Mouse (Mus musculus) heart, postnatal 0 days (tissue): ENCODE measurements around the gene Ints13. TPM values are rescaled to one million over a fixed set of nuclear protein-coding genes. Genes with fewer than 3 reads are reported as not detected.
A peak's percentile ranks its signal among the peaks of the same experiment; 100 is the strongest.

Experiments used
- ATAC-seq: fragments of 200-750 bp; cut with Nextera tagmentation; 2 replicates; pipeline ENCODE4 v1.8.0; 2017; ENCODE audit warnings: low read depth, moderate number of reproducible peaks, moderate library complexity; ENCODE audit not compliant: insufficient read depth
- DNase-seq: peaks from one replicate; pipeline ENCODE4 v3.0.0-alpha.2; 2016; ENCODE audit warnings: low spot score
- H3K27ac ChIP-seq: fragments of 300-500 bp; sonication (generic); 2 replicates; pipeline ENCODE4 v1.5.1; 2014; ENCODE audit warnings: low read depth, mild to moderate bottlenecking
- H3K27me3 ChIP-seq: fragments of 300-500 bp; sonication (generic); 2 replicates; pipeline ENCODE4 v1.6.1; 2014; ENCODE audit warnings: low read length, mixed read lengths; ENCODE audit not compliant: control insufficient read depth, insufficient read depth
- H3K36me3 ChIP-seq: fragments of 300-500 bp; sonication (generic); replicated peaks from 2 replicates; pipeline ENCODE4 v1.6.1; 2014; ENCODE audit warnings: low read length, mixed read lengths; ENCODE audit not compliant: control insufficient read depth, insufficient read depth
- H3K4me1 ChIP-seq: fragments of 300-500 bp; sonication (generic); 2 replicates; pipeline ENCODE4 v1.6.1; 2014; ENCODE audit warnings: antibody characterized with exemption; ENCODE audit not compliant: control insufficient read depth, insufficient read depth
- H3K4me2 ChIP-seq: fragments of 300-500 bp; sonication (generic); 2 replicates; pipeline ENCODE4 v1.6.1; 2014; ENCODE audit warnings: low read depth, mild to moderate bottlenecking, low read length, moderate library complexity
- H3K4me3 ChIP-seq: fragments of 300-500 bp; sonication (generic); 2 replicates; pipeline ENCODE4 v1.5.1; 2014; ENCODE audit warnings: low read depth, low read length
- H3K9ac ChIP-seq: fragments of 300-500 bp; sonication (generic); replicated peaks from 2 replicates; pipeline ENCODE4 v1.6.1; 2014; ENCODE audit warnings: low read depth, low read length, mixed read lengths
- H3K9me3 ChIP-seq: fragments of 300-500 bp; sonication (generic); replicated peaks from 2 replicates; pipeline ENCODE4 v1.6.1; 2016; ENCODE audit warnings: low read length; ENCODE audit not compliant: control insufficient read depth
- CTCF ChIP-seq: IDR thresholded peaks from 2 replicates; pipeline ENCODE4 v1.5.1; 2016; ENCODE audit warnings: antibody characterized with exemption, control low read depth, low read depth
- EP300 ChIP-seq: IDR thresholded peaks from 2 replicates; pipeline ENCODE4 v1.6.1; 2016; ENCODE audit warnings: antibody characterized with exemption, low read depth
- WGBS: fragments of 180-500 bp; shearing (Covaris S2); extraction: QIAGEN DNeasy Blood & Tissue Kit; methylation state at CpG from one replicate; pipeline ENCODE4 v1.1.7; 2014; 5-methylcytosine and 5-hydroxymethylcytosine counted together
- polyA plus RNA-seq: library from polyadenylated mRNA; unstranded; fragments of >200 nt; fragmentation: Nextera tagmentation; extraction: Ambion mirVana; gene quantifications from 2 replicates; pipeline ENCODE4 v1.2.1, GENCODE M21; 2015
- total RNA-seq: library from RNA; depleted of rRNA; stranded (reverse); fragments of >200 nt; gene quantifications from 2 replicates; pipeline ENCODE4 v1.2.3, GENCODE M21; 2014; ENCODE audit warnings: low replicate concordance

Ints13 gene
- total and polyA plus RNA-seq, 2 experiments from 2014 or later: 24.4 to 29.3 TPM

DNA sequence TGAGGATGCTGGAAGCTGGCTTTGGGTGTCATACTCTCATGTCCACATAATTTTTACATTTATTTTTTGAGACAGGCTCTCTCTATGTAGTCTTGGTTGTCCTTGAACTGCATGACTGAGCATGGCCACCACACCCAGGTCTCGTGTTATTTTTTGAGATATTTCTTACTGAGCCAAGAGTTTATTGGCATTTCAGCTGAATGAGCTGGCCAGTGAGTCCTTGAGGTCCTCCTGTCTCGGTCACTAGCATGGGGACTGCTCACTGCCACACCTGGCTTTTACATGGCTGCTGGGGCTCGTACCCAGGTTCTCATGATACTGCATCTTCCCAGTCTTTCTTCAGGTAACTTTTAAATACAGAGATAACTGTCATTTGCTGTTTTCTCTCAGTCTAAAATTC lies 37.2 kb downstream of the Ints13 start:
- Histone ChIP-seq H3K27me3 (no peaks in the 10 kb centered on the region), H3K4me2 (no peak overlapping the region), H3K4me3 (no peak overlapping the region), H3K36me3 (no peaks in the 10 kb centered on the region), H3K27ac (no peak overlapping the region), H3K9me3 (no peaks in the 10 kb centered on the region), H3K4me1 (peaks cover 5% of the 10 kb centered on the region), H3K9ac (no peak overlapping the region)
- no peak for DNase-seq
- TF ChIP-seq CTCF: no peak
- no peak for ATAC-seq
- WGBS: 86% methylated on average over 3 of the region's 3 CpGs

DNA sequence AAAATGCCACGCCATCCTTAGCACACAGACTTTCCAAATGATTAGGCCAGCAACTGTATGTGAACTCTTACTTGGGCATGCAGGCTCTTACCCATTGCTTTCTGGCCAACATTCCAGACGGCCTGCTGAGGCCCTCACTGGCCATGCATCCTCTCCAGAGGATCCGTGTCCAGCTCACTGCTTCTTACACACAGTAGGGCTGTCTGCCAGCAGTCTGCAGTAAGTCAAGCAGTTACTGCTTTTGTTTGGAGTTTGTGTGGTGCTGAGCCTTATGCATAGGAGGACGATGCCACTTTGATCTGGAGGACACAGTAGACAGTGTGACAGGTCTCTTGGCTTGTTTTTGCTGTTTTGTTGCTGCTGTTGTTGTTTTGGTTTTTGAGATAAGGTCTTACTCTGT lies 39.0 kb downstream of the Ints13 start:
- no peaks in the 10 kb centered on the region for H3K36me3 ChIP-seq
- H3K4me3 ChIP-seq: no peak overlapping the region
- no peaks in the 10 kb centered on the region for H3K4me1 ChIP-seq
- H3K27me3 ChIP-seq: no peaks in the 10 kb centered on the region
- H3K9ac ChIP-seq: no peak overlapping the region
- WGBS: 36% methylated on average over 4 of the region's 4 CpGs
- no peak for ATAC-seq
- H3K4me2 ChIP-seq: no peak overlapping the region
- TF ChIP-seq CTCF: no peak
- no peak for TF ChIP-seq EP300
- peak overlapping the region; percentile 28; the same call in 1 of the 2 replicates for H3K27ac ChIP-seq
- peak; percentile 38 for DNase-seq
- H3K9me3 ChIP-seq: no peaks in the 10 kb centered on the region

DNA sequence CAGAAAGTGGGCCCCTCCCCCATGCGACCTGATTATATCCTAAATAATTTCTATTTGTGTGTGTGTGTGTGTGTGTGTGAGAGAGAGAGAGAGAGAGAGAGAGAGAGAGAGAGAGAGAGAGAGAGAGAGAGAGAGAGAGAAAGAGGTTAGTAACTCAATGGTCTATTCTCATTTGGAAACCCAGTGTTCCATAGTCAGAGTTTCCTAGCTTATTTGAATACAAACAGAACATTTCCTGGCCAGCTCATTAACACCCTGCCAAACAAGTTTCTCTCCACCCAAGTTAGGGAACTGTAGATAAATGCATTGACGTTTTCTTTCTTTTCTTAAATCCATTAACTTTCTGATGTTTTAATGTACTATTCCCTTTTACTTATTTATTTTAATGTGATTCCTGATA lies 39.6 kb downstream of the Ints13 start:
- 45% methylated on average over 2 of the region's 2 CpGs for WGBS
- H3K27ac ChIP-seq: 0 out of 2 replicates have a peak overlapping the region, but pooled peaks have one; percentile 28
- no peaks in the 10 kb centered on the region for H3K4me1 ChIP-seq
- no peaks in the 10 kb centered on the region for H3K27me3 ChIP-seq
- ATAC-seq (no peak), DNase-seq (no peak)
- no peak overlapping the region for H3K9ac ChIP-seq
- H3K9me3 ChIP-seq: no peaks in the 10 kb centered on the region
- H3K36me3 ChIP-seq: no peaks in the 10 kb centered on the region
- no peak overlapping the region for H3K4me3 ChIP-seq
- TF ChIP-seq CTCF: no peak
- no peak for TF ChIP-seq EP300
- H3K4me2 ChIP-seq: no peak overlapping the region

DNA sequence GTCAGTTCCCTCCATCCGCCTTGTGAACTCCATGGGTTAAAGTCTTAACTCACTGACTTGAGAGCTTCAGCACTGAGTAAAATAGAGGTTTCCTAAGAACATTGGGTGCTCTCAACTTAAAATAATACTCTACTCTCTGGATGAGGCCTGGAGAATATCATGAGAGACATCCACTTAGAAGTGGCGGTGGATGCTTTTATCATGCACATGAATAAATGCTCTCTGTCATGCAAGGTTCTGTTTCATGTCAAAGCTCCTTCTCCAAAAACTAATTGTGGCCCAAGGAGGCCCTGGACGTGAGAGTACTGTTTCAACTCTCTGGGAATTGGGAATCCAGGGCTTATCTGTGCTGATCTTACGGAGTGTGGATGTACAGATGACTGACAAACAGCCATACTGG lies 40.5 kb downstream of the Ints13 start:
- ATAC-seq: peak; percentile 47; the same call in 1 of the 2 replicates
- H3K9ac ChIP-seq: no peak overlapping the region
- no peaks in the 10 kb centered on the region for H3K9me3 ChIP-seq
- H3K4me1 ChIP-seq: no peaks in the 10 kb centered on the region
- 0 out of 2 replicates have a peak overlapping the region, but pooled peaks have one; percentile 12 for H3K27ac ChIP-seq
- TF ChIP-seq CTCF (no peak), EP300 (no peak)
- no peak overlapping the region for H3K4me2 ChIP-seq
- no peak overlapping the region for H3K4me3 ChIP-seq
- no peaks in the 10 kb centered on the region for H3K36me3 ChIP-seq
- 46% methylated on average over 4 of the region's 4 CpGs for WGBS
- no peak for DNase-seq
- H3K27me3 ChIP-seq: no peaks in the 10 kb centered on the region

DNA sequence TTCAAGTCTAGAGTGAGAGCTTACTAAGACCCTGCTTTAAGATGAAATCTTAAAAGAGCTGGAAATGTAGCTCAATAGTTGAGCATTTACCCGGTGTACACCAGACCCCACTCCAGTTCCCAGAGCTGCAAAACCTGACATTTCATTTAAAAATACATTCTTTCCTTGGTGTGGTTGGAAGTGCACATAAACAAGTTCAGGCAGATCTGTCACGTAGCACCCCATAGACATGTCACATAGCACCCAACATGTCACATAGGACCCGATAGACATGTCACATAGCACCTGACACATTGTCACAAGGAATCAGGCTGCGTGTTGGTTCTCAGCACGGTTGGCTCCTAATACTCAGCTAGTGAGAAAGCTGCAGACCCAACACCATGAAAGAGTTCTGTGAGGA lies 42.1 kb downstream of the Ints13 start:
- H3K4me3 ChIP-seq: no peak overlapping the region
- no peak overlapping the region for H3K4me2 ChIP-seq
- TF ChIP-seq EP300: no peak
- H3K4me1 ChIP-seq: no peaks in the 10 kb centered on the region
- ATAC-seq: no peak
- DNase-seq: no peak
- no peaks in the 10 kb centered on the region for H3K9me3 ChIP-seq
- H3K27me3 ChIP-seq: no peaks in the 10 kb centered on the region
- no peaks in the 10 kb centered on the region for H3K36me3 ChIP-seq
- WGBS: 73% methylated on average over 5 of the region's 5 CpGs
- H3K27ac ChIP-seq: no peak overlapping the region
- no peak overlapping the region for H3K9ac ChIP-seq

DNA sequence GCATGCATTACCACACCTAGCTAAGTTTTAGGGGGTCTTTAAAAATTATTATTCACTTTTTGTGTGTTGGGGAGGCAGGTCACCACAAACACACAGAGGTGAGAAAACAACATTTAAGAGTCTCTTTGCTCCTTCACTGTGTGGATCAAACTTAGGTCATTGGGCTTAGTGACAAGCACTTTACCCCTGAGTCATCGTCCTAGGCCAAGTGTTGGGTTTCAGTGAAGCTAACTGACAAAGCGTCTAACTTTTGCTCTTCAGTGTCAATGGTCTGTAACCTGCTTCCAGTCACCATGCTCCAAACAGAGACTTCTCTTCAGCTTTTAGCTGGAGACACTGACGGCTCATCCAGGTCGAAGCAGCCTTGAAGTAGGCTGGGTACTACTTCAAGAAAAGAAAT lies 44.5 kb downstream of the Ints13 start:
- no peak for TF ChIP-seq CTCF
- no peak for TF ChIP-seq EP300
- no peak for ATAC-seq
- Histone ChIP-seq H3K9ac (no peak overlapping the region), H3K4me3 (no peak overlapping the region), H3K36me3 (no peaks in the 10 kb centered on the region), H3K27ac (no peak overlapping the region), H3K9me3 (no peaks in the 10 kb centered on the region), H3K27me3 (no peaks in the 10 kb centered on the region), H3K4me2 (no peak overlapping the region), H3K4me1 (no peaks in the 10 kb centered on the region)
- no peak for DNase-seq
- 82% methylated on average over 4 of the region's 4 CpGs for WGBS
